Mouse (Mus musculus) layer of hippocampus, postnatal 14 days (tissue): Measurements from ENCODE around the gene Cdipt. TPM values are rescaled to one million over a fixed set of nuclear protein-coding genes. Genes with fewer than 3 reads are reported as not detected.

Experiments
- DNase-seq, 2 experiments: peaks; one replicate each; pipeline ENCODE4 v3.0.0; 2021 to 2022; ENCODE audit warnings: low spot score in 2 of 2, mixed read lengths in 1 of 2
- total RNA-seq, 2 experiments: library from RNA; stranded (reverse); gene quantifications; 2 replicates each; pipeline ENCODE4 v1.2.3; 2021

Gene Cdipt
- total RNA-seq, 2 experiments from 2014 or later = 159 to 165 TPM

GRCm38 (mm10) chr7:127012374-127012773 is 36.7 kb downstream of the Cdipt start:
- no peak for DNase-seq

- DNase-seq = no peak
Observed at GRCm38 (mm10) chr7:127012845-127013244, 37.1 kb downstream of the Cdipt start.

DNA sequence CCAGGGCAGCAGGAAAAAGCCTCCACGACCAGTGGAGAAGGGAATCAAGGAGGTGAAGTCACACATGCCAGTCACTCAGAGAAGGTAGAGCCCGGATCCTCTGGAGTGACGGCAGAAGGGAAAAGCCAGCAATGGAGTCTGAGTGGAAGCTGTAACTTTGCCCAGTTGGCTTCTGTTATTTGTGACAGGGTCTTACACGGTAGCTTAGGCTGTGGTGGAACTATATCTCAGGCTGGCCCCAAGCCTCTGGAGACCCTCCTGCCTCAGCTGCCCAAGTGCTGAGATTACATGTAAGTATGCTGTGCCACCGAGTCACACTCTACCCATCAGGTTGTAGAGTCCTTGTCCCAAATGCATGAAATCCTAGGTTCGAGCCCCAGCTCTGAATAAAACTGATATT is 37.7 kb downstream of the Cdipt start:
- no peak for DNase-seq

DNA sequence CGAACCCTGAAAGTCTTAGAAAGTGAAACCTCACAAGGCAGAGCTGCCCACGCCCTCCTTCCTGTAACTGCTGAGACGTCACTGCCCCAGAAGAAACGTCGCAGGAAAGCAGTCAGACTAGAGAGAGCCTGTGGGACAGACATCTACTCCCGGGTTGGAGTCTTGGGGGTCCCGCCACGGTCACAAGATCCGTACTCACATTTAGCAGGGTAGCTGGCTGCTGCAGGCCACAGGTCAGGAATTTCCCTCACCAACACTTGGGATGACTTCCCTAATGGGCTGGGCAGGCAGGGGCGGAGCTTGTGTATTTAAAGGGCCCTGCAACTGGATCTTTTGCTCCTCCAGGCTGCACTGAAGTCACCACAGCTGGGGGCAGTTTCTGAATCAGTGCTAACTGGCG is 38.6 kb downstream of the Cdipt start, which contains the start of gene Mvp:
Mvp (minus strand) TSS at position 302 of the 400 bp plus-strand sequence.
- DNase-seq = no peak

DNA sequence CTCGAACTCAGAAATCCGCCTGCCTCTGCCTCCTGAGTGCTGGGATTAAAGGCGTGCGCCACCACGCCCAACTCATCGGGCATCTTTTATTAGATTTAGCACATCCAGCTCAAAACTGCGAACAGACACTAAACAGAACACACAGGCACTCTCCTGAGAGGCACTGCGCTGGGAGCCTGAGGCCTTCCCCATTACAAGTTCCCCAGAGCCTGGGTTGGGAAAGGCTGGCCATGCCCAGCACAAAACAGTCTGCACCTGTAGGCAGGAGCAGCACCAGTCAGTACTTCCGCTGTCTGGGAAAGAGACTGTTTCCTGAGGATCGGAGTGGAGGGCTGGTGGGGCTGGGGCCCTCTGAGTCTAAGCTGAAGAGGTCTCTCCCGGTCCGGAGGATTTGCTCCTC is 39.3 kb downstream of the Cdipt start:
- no peak for DNase-seq

GRCm38 (mm10) chr7:127016081-127016480 is 40.4 kb downstream of the Cdipt start:
- DNase-seq = no peak

DNA sequence TGATC is 40.6 kb downstream of the Cdipt start, which contains the start of gene Pagr1b:
Pagr1b (minus strand) TSS at position 4 of the 5 bp plus-strand sequence.
- no peak for DNase-seq

DNA sequence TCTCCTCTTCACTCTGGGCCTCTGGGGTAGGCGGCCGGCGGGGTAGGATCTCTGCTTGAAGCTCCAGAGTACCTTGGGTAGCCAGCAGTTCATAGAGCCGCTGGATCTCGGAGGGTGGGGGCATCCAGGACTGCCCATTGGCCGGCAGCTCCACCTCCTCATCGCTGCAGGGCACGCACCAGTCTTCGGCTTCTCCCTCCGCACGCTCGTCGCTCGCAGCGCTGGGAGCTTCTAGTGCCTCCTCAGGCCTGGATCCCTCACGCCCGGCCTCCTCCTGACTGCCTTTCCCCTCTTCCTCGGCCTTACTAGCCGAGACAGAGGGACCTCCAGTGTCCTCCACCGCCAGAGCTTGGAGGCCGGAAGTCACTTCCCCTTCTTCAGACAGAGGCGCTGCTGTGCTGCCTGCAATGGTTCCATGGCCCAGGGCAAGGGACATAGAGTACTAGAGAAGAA is 40.8 kb downstream of the Cdipt start:
- DNase-seq = no peak

- peak; percentile 97 to 98 for DNase-seq
Observed at GRCm38 (mm10) chr7:127016971-127017949, 41.5 kb downstream of the Cdipt start, which contains the start of gene Pagr1a. TSS of gene Pagr1a (minus strand) at chr7:127017352.

GRCm38 (mm10) chr7:127017950-127018345 is 42.2 kb downstream of the Cdipt start:
- no peak for DNase-seq

DNA sequence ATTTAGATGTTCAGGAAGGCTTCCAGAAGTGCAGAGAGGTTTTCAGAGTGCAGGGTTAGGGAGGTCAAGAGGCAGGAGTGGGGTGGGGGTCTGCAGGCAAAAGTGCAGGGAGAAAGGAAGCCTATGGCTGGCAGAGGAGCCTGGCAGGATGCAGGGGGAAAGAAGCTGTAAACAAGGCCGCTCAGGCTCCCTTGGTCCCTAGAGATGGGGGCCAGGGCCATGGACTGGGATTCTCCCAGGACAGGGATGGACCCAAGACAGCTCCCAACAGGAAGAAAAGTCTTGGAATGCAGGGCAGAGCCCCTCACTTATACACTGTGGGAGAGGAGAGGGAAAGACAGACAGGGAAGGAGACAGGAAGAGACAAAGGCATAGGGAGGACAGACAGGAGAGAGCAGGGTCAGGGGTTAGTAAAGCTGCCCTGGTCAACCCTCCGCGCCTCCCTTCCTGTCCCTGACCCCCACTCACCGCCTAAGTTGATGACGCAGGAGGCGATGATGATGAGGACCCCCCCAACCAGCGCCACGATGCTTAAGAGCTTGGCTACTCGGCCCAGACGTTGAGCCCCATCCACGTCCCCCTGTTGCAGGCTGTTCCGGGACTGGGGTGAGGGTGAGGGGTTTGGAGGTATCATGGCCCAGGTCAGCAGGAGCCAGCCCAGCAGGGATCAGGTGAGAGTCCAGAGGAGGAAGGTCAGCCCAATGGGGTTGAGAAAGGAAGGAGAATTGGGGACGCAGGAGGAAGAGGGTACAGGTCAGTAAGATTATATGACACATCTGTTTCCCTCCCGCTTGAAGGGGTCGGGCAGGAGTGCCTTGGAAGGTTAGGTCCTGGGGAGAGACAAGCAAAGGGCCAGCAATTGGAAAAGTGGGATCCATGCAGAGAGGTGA is 42.9 kb downstream of the Cdipt start:
- DNase-seq = no peak

DNA sequence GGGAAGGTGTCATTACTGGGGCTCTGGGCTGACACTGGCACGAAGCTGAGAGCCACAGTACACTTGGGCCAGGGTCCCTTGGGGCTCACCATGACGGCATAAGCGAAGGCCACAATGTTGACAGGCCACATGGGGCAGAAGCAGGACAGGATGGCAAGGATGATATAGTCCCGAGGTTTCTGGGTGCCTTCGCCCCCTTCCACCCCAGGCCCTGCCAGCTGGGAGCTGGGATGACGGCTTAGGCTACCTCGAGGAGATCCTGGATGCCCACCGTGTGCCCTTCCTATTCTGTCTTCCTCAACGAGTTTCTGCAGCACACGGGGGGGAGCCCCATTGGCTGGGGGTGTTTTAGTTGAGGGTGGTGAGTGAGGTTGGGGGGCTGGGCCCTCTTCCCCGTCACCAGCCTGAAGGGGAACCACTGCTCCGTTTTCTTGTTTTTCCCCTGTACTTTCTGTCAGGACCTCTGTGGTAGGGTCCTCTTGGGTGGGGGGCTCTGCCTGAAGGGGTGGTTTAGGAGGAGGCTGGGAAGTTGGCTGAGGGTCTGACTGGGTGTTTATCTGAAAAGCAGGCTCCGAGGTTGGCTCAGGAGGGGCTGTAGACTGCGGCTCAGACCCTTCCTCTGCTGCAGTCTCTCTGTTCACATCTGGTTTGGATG is 43.7 kb downstream of the Cdipt start:
- no peak for DNase-seq

DNA sequence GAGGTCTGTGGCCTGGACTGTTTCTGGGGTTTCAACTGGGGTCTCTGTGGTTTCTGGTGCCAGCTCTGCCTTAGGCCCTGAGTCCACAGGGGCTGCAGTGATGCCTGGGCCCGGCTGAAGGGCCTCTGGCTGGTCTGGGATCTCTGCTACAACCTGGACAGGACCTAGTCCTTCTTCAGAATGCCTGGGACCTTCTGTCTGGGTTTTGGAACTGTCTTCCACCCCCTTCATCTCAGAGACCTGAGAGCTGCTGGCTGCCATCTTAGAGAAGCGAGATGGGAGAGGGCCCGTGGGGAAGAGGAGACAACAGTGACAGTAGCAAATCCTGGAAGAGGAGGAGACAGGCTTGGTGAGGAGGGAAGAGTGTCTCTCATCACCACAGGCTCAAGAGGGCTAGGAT is 44.3 kb downstream of the Cdipt start:
- DNase-seq = no peak

GRCm38 (mm10) chr7:127020491-127020890 is 44.8 kb downstream of the Cdipt start:
- DNase-seq = no peak

GRCm38 (mm10) chr7:127020901-127021562 is 45.3 kb downstream of the Cdipt start, which contains the start of the genes Gm42742 and Prrt2:
TSS of gene Gm42742 (minus strand) at chr7:127021097.
TSS of gene Prrt2 (minus strand) at chr7:127021211.
- peak in 1 of 2 experiments; percentile 69 for DNase-seq

DNA sequence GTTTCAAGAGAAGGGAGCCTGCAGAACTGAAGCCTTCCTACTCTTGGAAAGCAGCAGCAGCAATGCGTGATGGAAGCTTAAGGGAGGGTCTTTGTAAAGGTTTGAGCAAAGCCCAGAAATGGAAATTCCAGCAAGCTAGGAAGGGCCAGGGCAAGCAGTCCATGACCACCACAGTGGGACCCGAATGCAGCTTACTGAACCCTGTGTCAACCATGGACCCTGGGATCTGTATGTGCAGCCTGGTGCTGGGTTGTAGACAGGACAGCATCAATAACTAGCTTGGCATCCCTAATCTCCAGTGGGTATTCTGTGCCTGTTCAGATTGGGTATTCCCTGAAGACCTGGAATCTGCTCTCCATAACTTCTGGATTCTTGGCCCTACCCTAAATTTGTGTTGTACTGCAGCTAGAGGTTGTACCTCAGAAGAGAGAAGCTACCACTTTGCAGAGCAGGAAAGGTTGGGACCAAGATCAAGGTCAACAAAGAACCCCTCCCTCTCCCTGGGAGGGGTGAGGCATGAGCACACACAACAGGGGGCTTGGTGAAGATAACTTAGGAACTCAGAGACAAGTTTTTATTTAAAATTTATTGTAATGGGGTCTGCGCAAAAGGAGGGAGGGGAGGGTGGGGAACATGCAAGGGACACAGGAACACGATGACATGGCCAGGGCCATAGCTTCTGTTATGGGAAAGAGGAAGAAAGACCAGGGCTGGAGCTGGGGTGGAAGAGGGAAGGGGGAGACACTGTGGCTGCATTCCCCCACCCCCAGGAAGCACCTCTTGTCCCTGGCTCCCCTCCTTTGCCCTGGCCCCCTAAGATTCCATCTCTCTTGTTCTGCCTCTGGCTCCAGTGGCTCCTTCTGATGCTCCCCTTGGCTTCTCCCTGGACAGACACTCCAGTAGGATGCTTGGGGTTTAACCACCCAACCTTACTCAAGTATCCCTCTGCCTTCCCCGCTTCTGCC is 46.1 kb downstream of the Cdipt start:
- DNase-seq = no peak

DNA sequence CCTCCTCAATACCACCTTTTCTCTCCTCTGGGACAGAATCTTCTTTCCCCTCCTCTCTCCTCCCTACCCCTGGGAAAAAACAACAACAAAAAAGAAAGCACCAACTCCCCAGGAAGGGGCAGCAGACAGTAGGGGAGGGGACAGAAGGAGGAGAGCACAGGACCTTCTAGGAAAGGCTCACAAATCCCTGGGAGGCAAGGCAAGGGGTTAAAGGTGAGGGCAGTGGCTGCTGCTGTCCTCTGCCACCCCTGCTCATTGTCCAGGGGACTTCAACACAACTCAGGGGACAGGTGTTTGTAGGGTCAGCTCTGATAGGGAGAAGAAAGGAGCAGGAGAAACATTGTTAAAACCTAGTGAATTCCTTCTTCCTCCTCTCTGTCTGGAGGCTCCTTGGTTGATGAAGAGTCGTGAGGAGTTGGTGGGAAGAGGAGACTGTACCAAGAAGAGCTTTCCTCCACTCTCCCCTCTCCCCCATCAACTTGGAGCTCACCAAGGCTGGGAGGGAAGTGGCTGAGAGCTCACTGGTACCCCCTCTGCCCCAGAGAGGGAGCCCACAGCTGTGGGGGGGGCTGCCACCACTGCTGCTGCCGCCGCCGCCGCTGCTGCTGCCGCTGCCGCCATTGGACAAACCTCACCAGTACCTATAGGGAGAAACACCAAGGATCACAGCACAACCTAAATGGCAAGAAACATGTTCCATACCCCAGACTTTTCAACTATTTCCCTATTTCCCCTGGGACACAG is 47.0 kb downstream of the Cdipt start:
- DNase-seq = no peak

DNA sequence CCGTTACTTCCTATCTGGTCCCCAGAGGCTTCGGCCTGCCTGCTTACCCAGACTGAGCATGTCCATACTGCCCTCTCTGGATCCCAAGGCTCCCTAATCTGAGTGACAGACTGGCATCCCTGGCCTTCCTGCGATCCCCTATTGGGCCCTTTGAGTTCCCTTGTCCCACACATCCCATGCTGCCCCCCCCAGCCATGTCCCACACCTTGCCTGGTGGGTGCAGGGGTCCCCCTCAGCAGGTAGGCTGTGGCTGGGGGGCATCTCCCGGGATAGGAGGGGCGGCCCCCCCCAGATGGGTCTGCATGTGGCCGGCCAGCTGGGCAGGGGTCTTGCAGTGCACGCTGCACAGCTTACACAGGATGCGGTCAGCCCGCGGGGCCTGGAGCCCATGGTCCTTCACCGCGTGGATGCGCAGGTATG is 47.6 kb downstream of the Cdipt start:
- no peak for DNase-seq
